Mouse (Mus musculus) erythroid progenitor cell, adult 5-6 weeks (primary cell): ENCODE results near the gene Dnajc13. TPM values are rescaled to one million over a fixed set of nuclear protein-coding genes. Genes with fewer than 3 reads are reported as not detected.

Experiments
- ATAC-seq: replicated peaks from 2 replicates; pipeline ENCODE4 v1.8.0; 2016; ENCODE audit warnings: moderate number of reproducible peaks, mild to moderate bottlenecking, moderate TSS enrichment, inconsistent platforms; ENCODE audit not compliant: poor library complexity, low FRiP score, severe bottlenecking
- total RNA-seq, 2 experiments: library from RNA; stranded (forward) in 1 of 2; stranded (reverse) in 1 of 2; fragments of 150-400 nt in 1 of 2; fragments of 186-747, 209-891 nt in 1 of 2; gene quantifications; 2 replicates each; pipeline versions ENCODE4 v1.2.3 to v1.2.4; 2015 to 2017; ENCODE audit warnings: low replicate concordance in 2 of 2

Gene Dnajc13
- total RNA-seq, 2 experiments from 2014 or later = 13.4 to 26.4 TPM

GRCm38 (mm10) chr9:104140351-104140750, 122.4 kb downstream of the Dnajc13 start:
- no peak for ATAC-seq

- ATAC-seq = no peak
These were observed 132.5 kb downstream of the Dnajc13 start for GRCm38 (mm10) chr9:104130141-104130755.

GRCm38 (mm10) chr9:104128110-104128509, 134.6 kb downstream of the Dnajc13 start:
- no peak for ATAC-seq

- no peak for ATAC-seq
These were observed 135.9 kb downstream of the Dnajc13 start, which contains the start of gene Ackr4 for GRCm38 (mm10) chr9:104126833-104127232. Ackr4 (minus strand) TSS chr9:104126933.

GRCm38 (mm10) chr9:104123622-104124021, 139.1 kb downstream of the Dnajc13 start:
- ATAC-seq = no peak

- ATAC-seq = no peak
These were observed 139.6 kb downstream of the Dnajc13 start for GRCm38 (mm10) chr9:104123101-104123500.

- no peak for ATAC-seq
These were observed 153.6 kb downstream of the Dnajc13 start for GRCm38 (mm10) chr9:104109151-104109550.

GRCm38 (mm10) chr9:104108571-104109143, 154.1 kb downstream of the Dnajc13 start:
- no peak for ATAC-seq

- ATAC-seq = no peak
These were observed 155.2 kb downstream of the Dnajc13 start for GRCm38 (mm10) chr9:104107482-104107881.

- ATAC-seq = no peak
These were observed 155.8 kb downstream of the Dnajc13 start for GRCm38 (mm10) chr9:104106930-104107329.

GRCm38 (mm10) chr9:104104986-104105385, 157.7 kb downstream of the Dnajc13 start:
- ATAC-seq = no peak

- ATAC-seq = no peak
These were observed 159.8 kb downstream of the Dnajc13 start for GRCm38 (mm10) chr9:104102901-104103300.

GRCm38 (mm10) chr9:104102301-104102700, 160.4 kb downstream of the Dnajc13 start:
- no peak for ATAC-seq

- ATAC-seq = no peak
These were observed 161.3 kb downstream of the Dnajc13 start for GRCm38 (mm10) chr9:104101458-104101857.

Other genes starting within 250 kb of the Dnajc13 start
- gene Gm28305, start 222.3 kb downstream of the Dnajc13 start, total RNA-seq (2015; ENCODE audit: low replicate concordance) = not detected in 2 replicates
- gene Gm28305, start 222.3 kb downstream of the Dnajc13 start, total RNA-seq (2017; ENCODE audit: low replicate concordance) = not detected in 2 replicates
- gene Uba5, start 199.8 kb downstream of the Dnajc13 start, total RNA-seq (2015; ENCODE audit: low replicate concordance) = 5.0 and 13.8 TPM in 2 replicates
- 7.1 and 10.8 TPM in 2 replicates for gene Uba5, start 199.8 kb downstream of the Dnajc13 start, total RNA-seq (2017; ENCODE audit: low replicate concordance)
- 2.1 and 3.6 TPM in 2 replicates for gene Acad11, start 199.6 kb downstream of the Dnajc13 start, total RNA-seq (2015; ENCODE audit: low replicate concordance)
- gene Acad11, start 199.6 kb downstream of the Dnajc13 start, total RNA-seq (2017; ENCODE audit: low replicate concordance) = 3.5 and 3.9 TPM in 2 replicates
- 1.1 and 3.8 TPM in 2 replicates for gene Ackr4, start 136.0 kb downstream of the Dnajc13 start, total RNA-seq (2015; ENCODE audit: low replicate concordance)
- gene Ackr4, start 136.0 kb downstream of the Dnajc13 start, total RNA-seq (2017; ENCODE audit: low replicate concordance) = 1.1 TPM in 1 of 2 replicates, not detected in the other
- 3.8 and 4.7 TPM in 2 replicates for gene Acpp, start 74.8 kb upstream of the Dnajc13 start, total RNA-seq (2015; ENCODE audit: low replicate concordance)
- 1.9 and 2.2 TPM in 2 replicates for gene Acpp, start 74.8 kb upstream of the Dnajc13 start, total RNA-seq (2017; ENCODE audit: low replicate concordance)